Comparison of ENCODE assay signal across 9 mouse cellular contexts in the genomic region with DNA sequence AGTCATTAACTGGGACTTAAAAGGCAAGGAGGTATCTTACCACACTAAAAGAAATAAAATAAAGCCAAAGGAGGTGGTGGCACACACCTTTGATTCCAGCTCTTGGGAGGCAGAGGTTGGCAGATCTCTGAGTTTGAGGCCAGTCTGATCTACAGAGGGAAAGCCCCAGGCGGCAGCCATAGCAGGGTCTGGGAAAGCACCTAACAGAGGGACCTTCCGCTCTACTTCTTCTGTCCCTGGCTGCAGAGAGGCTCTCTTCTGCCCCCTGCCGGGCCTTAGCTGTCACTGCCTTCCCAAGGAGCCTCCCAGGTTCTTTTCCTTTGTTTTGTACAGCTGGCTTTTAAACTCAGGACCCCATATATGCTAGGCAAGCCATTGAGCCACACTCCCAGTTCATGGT. TPM values are rescaled to one million over a fixed set of nuclear protein-coding genes. Genes with fewer than 3 reads are reported as not detected.
DNase-seq lines count a peak whose midpoint lies in the region; ATAC-seq and TF ChIP-seq lines count a peak whose summit lies in the region.
"Had no signal": no experiment of that assay in that cellular context is flagged by ENCODE, and none has a peak within 500 bp of the region (broad histone marks: within the 10 kb centered on the region; RNA-seq: fewer than 3 reads in every experiment).

No protein-coding gene starts in this region.

- peak; percentile 47 to 56 for DNase-seq in right cerebral cortex, adult 2 months (ENCODE audit: low spot score in 2 of 2)
- DNase-seq in right cerebral cortex, postnatal 36 days (ENCODE audit: low spot score in 2 of 2), result no peak
- peak; percentile 29 to 61 for DNase-seq in cerebellum, adult 18-20 months
- DNase-seq in left cerebral cortex, adult 2 months (ENCODE audit: extremely low spot score in 1 of 2, low spot score in 2 of 2), result peak; percentile 34 to 44
- peak; percentile 55 to 66 for DNase-seq in spleen, adult 18-20 months

- H3K4me1 ChIP-seq in hindbrain, embryonic 12.5 days, result no peaks in the 10 kb centered on the region
- H3K4me1 ChIP-seq: embryonic facial prominence, embryonic 13.5 days had no signal

- no peak overlapping the region for H3K27ac ChIP-seq in hindbrain, embryonic 12.5 days
- no peak overlapping the region for H3K27ac ChIP-seq in left cerebral cortex, adult 2 months
- H3K27ac ChIP-seq: embryonic facial prominence, embryonic 13.5 days had no signal

- intact Hi-C loops in left cerebral cortex, adult 2 months (cut with DNase I), result loop anchor here (1.0 to 10.0 kb wide), 4 partner anchors 208 to 420 kb away; a partner anchor contains a TSS

- peak; percentile 95 for TF ChIP-seq CTCF in left cerebral cortex, adult 2 months (IDR thresholded peaks at IDR 0.05)

- no peaks in the 10 kb centered on the region for H3K36me3 ChIP-seq in hindbrain, embryonic 12.5 days
- H3K36me3 ChIP-seq: embryonic facial prominence, embryonic 13.5 days had no signal

- H3K4me3 ChIP-seq in hindbrain, embryonic 12.5 days, result no peak overlapping the region
- no peak overlapping the region for H3K4me3 ChIP-seq in left cerebral cortex, adult 2 months
- H3K4me3 ChIP-seq: embryonic facial prominence, embryonic 13.5 days had no signal

- no peak overlapping the region for H3K4me2 ChIP-seq in hindbrain, embryonic 12.5 days (replicated peaks)
- H3K4me2 ChIP-seq: embryonic facial prominence, embryonic 13.5 days had no signal

- ATAC-seq in frontal cortex, adult (ENCODE audit: low TSS enrichment), result peak; percentile 80
- ATAC-seq in hindbrain, embryonic 12.5 days (ENCODE audit: low FRiP score), result 0 out of 2 replicates have a peak, but pooled peaks have one; percentile 46
- ATAC-seq in megakaryocyte progenitor cell, adult 5-6 weeks (replicated peaks; ENCODE audit: poor library complexity), result peak; percentile 98

- no peaks in the 10 kb centered on the region for H3K27me3 ChIP-seq in hindbrain, embryonic 12.5 days
- H3K27me3 ChIP-seq: embryonic facial prominence, embryonic 13.5 days had no signal

- 6% methylated on average over 3 of the region's 3 CpGs for WGBS in hindbrain, embryonic 12.5 days

- H3K9ac ChIP-seq in hindbrain, embryonic 12.5 days, result no peak overlapping the region
- H3K9ac ChIP-seq: embryonic facial prominence, embryonic 13.5 days had no signal

- 0 out of 2 replicates have a peak, but pooled peaks cover 6% of the 10 kb centered on the region for H3K9me3 ChIP-seq in hindbrain, embryonic 12.5 days (replicated peaks)
- H3K9me3 ChIP-seq: embryonic facial prominence, embryonic 13.5 days had no signal

RNA-seq across cellular contexts. Expression of a gene that starts 40.4 kb away (rescaled TPM):
- not detected in 2 replicates for polyA plus RNA-seq in hindbrain, embryonic 12.5 days (2016; fragmentation: Nextera tagmentation; extraction: Ambion mirVana)
- under 1 TPM; 0.11 to 0.23 TPM for total RNA-seq in left cerebral cortex, adult 2 months (2021)
- not detected in 2 replicates for total RNA-seq in megakaryocyte progenitor cell, adult 5-6 weeks (2015)
- total RNA-seq in megakaryocyte progenitor cell, adult 5-6 weeks (2017), result not detected in 2 replicates
- polyA plus RNA-seq: embryonic facial prominence, embryonic 13.5 days had no signal

RNA-seq across cellular contexts. Expression of a gene that starts 58.4 kb away (rescaled TPM):
- polyA plus RNA-seq in hindbrain, embryonic 12.5 days (2016; fragmentation: Nextera tagmentation; extraction: Ambion mirVana), result 4.1 and 4.2 TPM in 2 replicates
- total RNA-seq in left cerebral cortex, adult 2 months (2021), result 1 to 10 TPM; 6.1 to 6.2 TPM
- 7.7 and 9.4 TPM in 2 replicates for total RNA-seq in megakaryocyte progenitor cell, adult 5-6 weeks (2015)
- total RNA-seq in megakaryocyte progenitor cell, adult 5-6 weeks (2017), result 2.4 and 7.2 TPM in 2 replicates

Comparison
In these comparisons a context has a peak if more than half of its experiments do, and no peak if none do; other contexts are left out.
1. DNase-seq: peak in right cerebral cortex, adult 2 months (2 of 2), cerebellum, adult 18-20 months (2 of 2), left cerebral cortex, adult 2 months (2 of 2) and spleen, adult 18-20 months (2 of 2); none in right cerebral cortex, postnatal 36 days (0 of 2).
2. ATAC-seq: peak in every context shown above with its lines; median percentile 98 in megakaryocyte progenitor cell, adult 5-6 weeks; 80 in frontal cortex, adult; 46 in hindbrain, embryonic 12.5 days.